Mouse (Mus musculus): ENCODE results near the gene Samd7.
"Not testable (repeated sequence)": the region's sequence is repeated elsewhere in the genome, so short reads cannot be mapped to it uniquely, and the experiment has no call there.

Samd7 gene

GRCm38 (mm10) chr3:30746006-30746405 is at the start of gene Samd7:
Gene Samd7, plus strand, starts transcription at chr3:30746293.
- DNase-seq (ENCODE audit: low spot score), result no peak

GRCm38 (mm10) chr3:30696346-30696745 is 49.7 kb upstream of the Samd7 start:
- peak; percentile 88 for DNase-seq (ENCODE audit: low spot score)

GRCm38 (mm10) chr3:30697891-30698290 is 48.2 kb upstream of the Samd7 start:
- DNase-seq (ENCODE audit: low spot score), result no peak

GRCm38 (mm10) chr3:30699711-30700505 is 46.2 kb upstream of the Samd7 start, which contains the start of gene Lrrc31:
Gene Lrrc31, minus strand, starts transcription at chr3:30699843.
- DNase-seq (ENCODE audit: low spot score), result not testable (repeated sequence)

GRCm38 (mm10) chr3:30705977-30706376 is 40.1 kb upstream of the Samd7 start:
- DNase-seq (ENCODE audit: low spot score), result no peak

GRCm38 (mm10) chr3:30706614-30707276 is 39.3 kb upstream of the Samd7 start:
- DNase-seq (ENCODE audit: low spot score), result no peak

GRCm38 (mm10) chr3:30710191-30710590 is 35.9 kb upstream of the Samd7 start:
- no peak for DNase-seq (ENCODE audit: low spot score)

- DNase-seq (ENCODE audit: low spot score), result no peak
Observed at GRCm38 (mm10) chr3:30713334-30713733, 32.8 kb upstream of the Samd7 start.

GRCm38 (mm10) chr3:30718649-30719048 is 27.4 kb upstream of the Samd7 start:
- DNase-seq (ENCODE audit: low spot score), result no peak

- DNase-seq (ENCODE audit: low spot score), result no peak
Observed at GRCm38 (mm10) chr3:30722036-30722435, 24.1 kb upstream of the Samd7 start.

GRCm38 (mm10) chr3:30722461-30722860 is 23.6 kb upstream of the Samd7 start:
- no peak for DNase-seq (ENCODE audit: low spot score)

- no peak for DNase-seq (ENCODE audit: low spot score)
Observed at GRCm38 (mm10) chr3:30723179-30723578, 22.9 kb upstream of the Samd7 start.

- no peak for DNase-seq (ENCODE audit: low spot score)
Observed at GRCm38 (mm10) chr3:30724105-30724824, 21.8 kb upstream of the Samd7 start.

GRCm38 (mm10) chr3:30724848-30725465 is 21.1 kb upstream of the Samd7 start:
- no peak for DNase-seq (ENCODE audit: low spot score)

GRCm38 (mm10) chr3:30725514-30725913 is 20.6 kb upstream of the Samd7 start:
- DNase-seq (ENCODE audit: low spot score), result no peak

- no peak for DNase-seq (ENCODE audit: low spot score)
Observed at GRCm38 (mm10) chr3:30727209-30727608, 18.9 kb upstream of the Samd7 start.

GRCm38 (mm10) chr3:30729046-30729445 is 17.0 kb upstream of the Samd7 start:
- no peak for DNase-seq (ENCODE audit: low spot score)

- no peak for DNase-seq (ENCODE audit: low spot score)
Observed at GRCm38 (mm10) chr3:30736809-30737208, 9.3 kb upstream of the Samd7 start.

GRCm38 (mm10) chr3:30741306-30741705 is 4.8 kb upstream of the Samd7 start:
- no peak for DNase-seq (ENCODE audit: low spot score)

GRCm38 (mm10) chr3:30742891-30743290 is 3.2 kb upstream of the Samd7 start:
- DNase-seq (ENCODE audit: low spot score), result no peak

GRCm38 (mm10) chr3:30748316-30748715 is 2.2 kb downstream of the Samd7 start:
- peak; percentile 8 for DNase-seq (ENCODE audit: low spot score)

- no peak for DNase-seq (ENCODE audit: low spot score)
Observed at GRCm38 (mm10) chr3:30754696-30755095, 8.6 kb downstream of the Samd7 start.

Measured in retina, embryonic 14.5 days (tissue).